Mouse (Mus musculus): ENCODE measurements around the gene Sorbs2.

DNA sequence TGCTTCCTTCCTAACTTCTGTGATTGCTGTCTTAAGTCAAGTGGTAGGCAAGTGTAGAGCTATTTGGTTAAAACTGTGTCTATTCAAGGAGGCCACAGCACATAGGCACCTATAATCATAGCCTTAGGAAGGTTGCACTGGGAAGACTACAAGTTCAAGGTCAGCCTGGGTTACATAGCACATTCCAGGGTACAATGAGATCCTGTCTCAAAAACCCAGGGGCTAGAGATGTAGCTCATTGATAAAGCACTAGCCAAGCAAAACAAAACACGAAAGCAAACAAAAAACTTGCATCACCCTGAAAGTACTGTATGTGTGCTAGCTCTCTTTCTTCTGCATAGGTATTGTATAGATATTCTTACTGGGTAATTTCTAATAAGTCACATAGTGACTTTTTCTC is 103.7 kb downstream of the Sorbs2 start:
- TF ChIP-seq MAFK (IDR thresholded peaks at IDR 0.05; ENCODE audit: insufficient read depth, low read depth, low read length) (no peak), ZNF384 (IDR thresholded peaks at IDR 0.05; ENCODE audit: low read depth, low read length) (no peak), ZC3H11A (IDR thresholded peaks at IDR 0.05; ENCODE audit: borderline replicate concordance, low read depth, low read length) (no peak), CHD2 (IDR thresholded peaks at IDR 0.05; ENCODE audit: low read depth, low read length) (no peak)

All from ES-E14 (cell line).